Mouse (Mus musculus): ENCODE data around the gene Rpl10.

GRCm38 (mm10) chrX:74243396-74243795, 27.2 kb upstream of the Rpl10 start:
- TF ChIP-seq POLR2A (IDR thresholded peaks at IDR 0.05; ENCODE audit: extremely low read depth, insufficient read depth, low read length) (no peak), CTCF (IDR thresholded peaks at IDR 0.05; ENCODE audit: low read depth, low read length) (no peak)
